Mouse (Mus musculus) heart, postnatal 0 days (tissue): ENCODE measurements around the gene Pcsk2.

Experiments
- CTCF ChIP-seq: IDR thresholded peaks from 2 replicates; pipeline ENCODE4 v1.5.1; 2016; ENCODE audit warnings: antibody characterized with exemption, control low read depth, low read depth
- EP300 ChIP-seq: IDR thresholded peaks from 2 replicates; pipeline ENCODE4 v1.6.1; 2016; ENCODE audit warnings: antibody characterized with exemption, low read depth

GRCm38 (mm10) chr2:143806924-143807664, 261.1 kb downstream of the Pcsk2 start:
- TF ChIP-seq EP300 (no peak), CTCF (no peak)
